Mouse (Mus musculus): Measurements from ENCODE around the gene Rnpep.

- TF ChIP-seq MAX (IDR thresholded peaks at IDR 0.05; ENCODE audit: low read depth) (no peak), TCF12 (IDR thresholded peaks at IDR 0.05; ENCODE audit: insufficient read depth, poor library complexity, severe bottlenecking) (no peak), POLR2A (IDR thresholded peaks at IDR 0.05; ENCODE audit: insufficient read length, low read depth) (no peak), MYOG (IDR thresholded peaks at IDR 0.05; ENCODE audit: control insufficient read depth in 1 of 3, insufficient read depth in 1 of 3, insufficient read length in 2 of 3, low read depth in 2 of 3) (no peak), E2F4 (IDR thresholded peaks at IDR 0.05; ENCODE audit: insufficient read depth) (no peak), POLR2AphosphoS2 (IDR thresholded peaks at IDR 0.05; ENCODE audit: insufficient read length, low read depth) (no peak), REST (IDR thresholded peaks at IDR 0.05; ENCODE audit: insufficient read depth, insufficient read length) (no peak), USF1 (IDR thresholded peaks at IDR 0.05; ENCODE audit: low read depth) (no peak), MYOD1 (IDR thresholded peaks at IDR 0.05; ENCODE audit: control insufficient read depth in 1 of 3, insufficient read length in 2 of 3, low read depth in 2 of 3) (no peak), SRF (IDR thresholded peaks at IDR 0.05; ENCODE audit: control insufficient read depth, insufficient read length, low read depth) (no peak), CEBPB (IDR thresholded peaks at IDR 0.05; ENCODE audit: insufficient read depth, poor library complexity, severe bottlenecking) (no peak), TCF3 (IDR thresholded peaks at IDR 0.05; ENCODE audit: insufficient read length, low read depth) (no peak)
Observed at GRCm38 (mm10) chr1:135330578-135330977, 46.7 kb upstream of the Rnpep start.
